Mouse (Mus musculus) lung, embryonic 15.5 days (tissue): Measurements from ENCODE around the gene Cul3. TPM values are rescaled to one million over a fixed set of nuclear protein-coding genes. Genes with fewer than 3 reads are reported as not detected.
"Not testable (repeated sequence)": the region's sequence is repeated elsewhere in the genome, so short reads cannot be mapped to it uniquely, and the experiment has no call there.

ENCODE experiments used
- ATAC-seq: fragments of 200-750 bp; cut with Nextera tagmentation; 2 replicates; pipeline ENCODE4 v1.8.0; 2017; ENCODE audit warnings: moderate number of reproducible peaks, borderline replicate concordance; ENCODE audit not compliant: low FRiP score, low TSS enrichment; ENCODE audit errors: extremely low read depth
- H3K27ac ChIP-seq: fragments of 300-500 bp; sonication (generic); 2 replicates; pipeline ENCODE4 v1.5.1; 2015; ENCODE audit warnings: moderate library complexity, mild to moderate bottlenecking, inconsistent platforms
- H3K27me3 ChIP-seq: fragments of 300-500 bp; sonication (generic); 2 replicates; pipeline ENCODE4 v1.6.1; 2015; ENCODE audit warnings: inconsistent platforms
- H3K36me3 ChIP-seq: fragments of 300-500 bp; sonication (generic); 2 replicates; pipeline ENCODE4 v1.6.1; 2015; ENCODE audit warnings: inconsistent platforms
- H3K4me1 ChIP-seq: fragments of 300-500 bp; sonication (generic); 2 replicates; pipeline ENCODE4 v1.6.1; 2015; ENCODE audit warnings: inconsistent platforms
- H3K4me2 ChIP-seq: fragments of 300-500 bp; sonication (generic); 2 replicates; pipeline ENCODE4 v1.6.1; 2015; ENCODE audit warnings: inconsistent platforms, mild to moderate bottlenecking, moderate library complexity
- H3K4me3 ChIP-seq: fragments of 300-500 bp; sonication (generic); 2 replicates; pipeline ENCODE4 v1.5.1; 2015; ENCODE audit warnings: mild to moderate bottlenecking, inconsistent platforms
- H3K9ac ChIP-seq: fragments of 300-500 bp; sonication (generic); 2 replicates; pipeline ENCODE4 v1.6.1; 2015; ENCODE audit warnings: inconsistent platforms
- H3K9me3 ChIP-seq: fragments of 300-500 bp; sonication (generic); 2 replicates; pipeline ENCODE4 v1.6.1; 2016; ENCODE audit warnings: inconsistent platforms
- WGBS: fragments of 180-500 bp; shearing (Covaris S2); methylation state at CpG from one replicate; pipeline ENCODE4 v1.1.7; 2015; 5-methylcytosine and 5-hydroxymethylcytosine counted together
- polyA plus RNA-seq: library from polyadenylated mRNA; unstranded; fragments of >200 nt; fragmentation: Nextera tagmentation; extraction: Ambion mirVana; gene quantifications from 2 replicates; pipeline ENCODE4 v1.2.1, GENCODE M21; 2015

Cul3 gene
- 30.3 and 30.8 TPM in 2 replicates for polyA plus RNA-seq

- under 1% methylated on average over 58 of the region's 85 CpGs for WGBS
- Histone ChIP-seq H3K9me3 (no peaks in the 10 kb centered on the region), H3K4me1 (peaks cover 16% of the 10 kb centered on the region), H3K4me2 (peak within 1 kb of the TSS; percentile 79), H3K9ac (peak within 1 kb of the TSS; percentile 98), H3K4me3 (peak within 1 kb of the TSS; percentile 98), H3K27ac (peak within 1 kb of the TSS; percentile 96), H3K36me3 (no peaks in the 10 kb centered on the region), H3K27me3 (no peaks in the 10 kb centered on the region)
- peak; percentile 98 for ATAC-seq
Measured at GRCm38 (mm10) chr1:80340436-80341376, at the start of gene Cul3. Gene Cul3, minus strand, starts transcription at chr1:80340480.

GRCm38 (mm10) chr1:80389518-80389917, 49.2 kb upstream of the Cul3 start:
- H3K9ac ChIP-seq, result no peak overlapping the region
- no peak overlapping the region for H3K4me3 ChIP-seq
- no peak overlapping the region for H3K27ac ChIP-seq
- H3K9me3 ChIP-seq, result no peaks in the 10 kb centered on the region
- H3K27me3 ChIP-seq, result no peaks in the 10 kb centered on the region
- H3K4me2 ChIP-seq, result no peak overlapping the region
- WGBS, result 72% methylated on average over 7 of the region's 7 CpGs
- 0 out of 2 replicates have a peak, but pooled peaks cover under 1% of the 10 kb centered on the region for H3K4me1 ChIP-seq
- no peak for ATAC-seq
- H3K36me3 ChIP-seq, result no peaks in the 10 kb centered on the region

DNA sequence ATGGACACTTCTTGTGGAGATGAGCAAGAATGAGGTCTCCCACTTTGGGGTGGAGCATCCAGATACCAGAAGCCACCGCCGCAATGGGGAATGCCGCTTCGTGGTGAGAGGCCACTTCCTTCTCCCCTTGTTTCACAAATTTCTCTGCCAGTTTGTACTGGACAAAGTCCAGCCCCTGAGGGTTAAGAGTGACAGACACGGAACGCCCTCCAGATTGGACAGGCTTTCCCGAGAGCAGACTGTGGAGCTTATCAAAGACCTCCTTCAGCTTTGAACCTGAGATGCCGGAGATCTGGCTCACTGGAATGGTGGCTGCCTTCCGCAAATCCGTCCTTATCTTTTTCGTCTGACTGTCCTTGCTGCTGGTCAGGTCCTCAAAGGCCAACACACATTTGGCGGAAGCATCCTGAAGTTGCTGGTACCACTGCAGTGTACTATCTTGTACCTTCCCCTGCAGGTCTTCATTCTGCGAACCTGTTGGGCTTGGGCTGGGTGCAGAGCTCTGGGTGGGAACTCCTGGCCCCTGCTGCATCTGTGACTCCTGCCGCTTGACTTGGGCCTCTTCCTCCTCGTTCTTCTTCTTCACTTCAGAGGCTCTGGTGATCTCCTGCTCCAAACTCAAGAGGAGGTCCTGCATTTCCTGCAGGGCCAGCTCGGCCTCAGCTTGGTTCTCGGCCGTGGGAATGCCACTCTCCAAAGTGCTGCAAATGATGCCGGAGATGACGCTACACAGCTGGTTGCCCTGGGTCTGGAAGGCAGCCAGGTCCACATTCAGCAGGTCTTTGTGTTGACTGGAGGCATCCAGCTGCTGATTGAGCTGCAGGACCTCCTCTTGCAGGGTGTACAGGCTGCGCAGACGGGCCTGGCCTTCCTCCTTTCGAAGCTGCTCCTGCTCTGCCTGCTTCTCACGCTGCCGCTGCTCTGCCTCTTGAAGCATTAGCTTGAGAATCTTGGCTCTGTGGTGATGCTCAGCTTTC, 43.6 kb upstream of the Cul3 start:
- H3K9me3 ChIP-seq, result no peaks in the 10 kb centered on the region
- ATAC-seq, result peak; percentile 84
- H3K27ac ChIP-seq, result 0 out of 2 replicates have a peak overlapping the region, but pooled peaks have one; percentile 37
- no peaks in the 10 kb centered on the region for H3K27me3 ChIP-seq
- H3K4me1 ChIP-seq, result peaks cover 15% of the 10 kb centered on the region
- 60% methylated on average over 25 of the region's 25 CpGs for WGBS
- no peak overlapping the region for H3K9ac ChIP-seq
- H3K4me3 ChIP-seq, result no peak overlapping the region
- no peaks in the 10 kb centered on the region for H3K36me3 ChIP-seq
- no peak overlapping the region; the same call in 1 of the 2 replicates for H3K4me2 ChIP-seq

DNA sequence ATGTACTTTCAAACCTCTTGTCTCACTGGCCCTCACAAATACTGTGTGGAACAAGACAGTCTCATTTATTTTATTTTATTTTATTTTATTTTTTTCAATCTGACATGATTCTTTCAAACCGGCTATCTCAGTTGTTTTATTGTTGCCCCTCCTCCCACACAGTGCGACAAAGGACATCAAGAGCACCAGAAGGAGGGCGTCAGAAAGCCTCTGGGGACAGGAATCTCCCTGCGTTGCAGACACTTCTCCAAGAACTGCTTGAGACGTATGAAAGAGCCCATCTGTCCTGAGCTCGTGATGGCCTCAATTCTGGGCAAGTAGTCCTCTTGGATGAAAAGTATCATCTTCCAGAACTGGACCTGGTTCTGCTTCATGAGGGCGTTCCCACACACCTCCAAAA, 42.6 kb upstream of the Cul3 start:
- Histone ChIP-seq H3K9me3 (no peaks in the 10 kb centered on the region), H3K9ac (no peak overlapping the region), H3K4me3 (no peak overlapping the region), H3K36me3 (no peaks in the 10 kb centered on the region), H3K27me3 (no peaks in the 10 kb centered on the region), H3K4me1 (peaks cover 15% of the 10 kb centered on the region), H3K4me2 (no peak overlapping the region), H3K27ac (peak overlapping the region; percentile 47)
- 45% methylated on average over 7 of the region's 7 CpGs for WGBS
- peak; percentile 75; the same call in 1 of the 2 replicates for ATAC-seq

- no peak overlapping the region for H3K4me2 ChIP-seq
- no peak overlapping the region for H3K27ac ChIP-seq
- no peaks in the 10 kb centered on the region for H3K9me3 ChIP-seq
- ATAC-seq, result no peak
- H3K9ac ChIP-seq, result no peak overlapping the region
- no peak overlapping the region for H3K4me3 ChIP-seq
- H3K27me3 ChIP-seq, result no peaks in the 10 kb centered on the region
- no peaks in the 10 kb centered on the region for H3K36me3 ChIP-seq
- 28% methylated on average over 4 of the region's 4 CpGs for WGBS
- peaks cover 15% of the 10 kb centered on the region for H3K4me1 ChIP-seq
Measured at GRCm38 (mm10) chr1:80381302-80381701, 41.0 kb upstream of the Cul3 start.

DNA sequence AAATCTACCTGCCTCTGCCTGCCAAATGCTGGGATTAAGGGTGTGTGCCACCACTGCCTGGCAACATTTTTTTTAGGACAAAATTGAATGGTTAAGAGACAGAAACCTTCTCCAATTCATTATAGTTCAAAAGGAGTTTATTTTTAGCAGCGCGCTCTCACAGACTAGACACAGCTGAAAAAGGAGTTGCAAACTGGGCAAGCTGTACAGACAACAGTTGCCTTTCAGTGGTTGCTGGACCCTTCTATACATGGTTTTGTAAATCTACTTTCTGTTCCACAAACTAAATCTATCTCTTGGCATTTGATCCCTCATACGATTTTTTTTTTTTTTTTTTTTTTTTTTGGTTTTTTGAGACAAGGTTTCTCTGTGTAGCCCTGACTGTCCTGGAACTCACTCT, 31.7 kb upstream of the Cul3 start:
- no peak overlapping the region for H3K9ac ChIP-seq
- H3K27me3 ChIP-seq, result no peaks in the 10 kb centered on the region
- no peaks in the 10 kb centered on the region for H3K9me3 ChIP-seq
- H3K4me2 ChIP-seq, result no peak overlapping the region
- no peak for ATAC-seq
- no peaks in the 10 kb centered on the region for H3K4me1 ChIP-seq
- no peaks in the 10 kb centered on the region for H3K36me3 ChIP-seq
- 84% methylated on average over 3 of the region's 3 CpGs for WGBS
- no peak overlapping the region for H3K4me3 ChIP-seq
- no peak overlapping the region for H3K27ac ChIP-seq

- no peak for ATAC-seq
- Histone ChIP-seq H3K9me3 (no peaks in the 10 kb centered on the region), H3K27ac (no peak overlapping the region), H3K27me3 (no peaks in the 10 kb centered on the region), H3K4me1 (no peaks in the 10 kb centered on the region), H3K4me3 (no peak overlapping the region), H3K9ac (no peak overlapping the region), H3K4me2 (no peak overlapping the region), H3K36me3 (no peaks in the 10 kb centered on the region)
- WGBS, result 88% methylated on average over 3 of the region's 3 CpGs
Measured at GRCm38 (mm10) chr1:80371189-80371889, 31.1 kb upstream of the Cul3 start.

DNA sequence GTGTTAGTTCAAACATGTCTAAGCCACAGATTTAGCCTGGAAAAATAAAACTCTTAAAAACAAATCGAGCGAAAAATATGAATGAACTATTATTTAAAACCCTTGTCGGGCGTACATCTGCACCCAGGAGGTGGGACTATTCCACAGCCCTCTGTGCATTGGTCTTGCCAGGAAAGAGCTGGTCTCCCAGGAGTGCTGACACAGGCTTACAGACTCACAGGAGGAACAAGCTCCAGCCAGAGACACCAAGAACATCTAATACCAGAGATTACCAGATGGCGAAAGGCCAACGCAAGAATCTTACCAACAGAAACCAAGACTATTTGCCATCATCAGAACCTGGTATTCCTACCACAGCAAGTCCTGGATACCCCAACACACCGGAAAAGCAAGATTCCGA, 23.2 kb upstream of the Cul3 start:
- Histone ChIP-seq H3K27ac (no peak overlapping the region), H3K4me2 (no peak overlapping the region), H3K4me1 (no peaks in the 10 kb centered on the region), H3K4me3 (no peak overlapping the region), H3K9ac (no peak overlapping the region), H3K27me3 (no peaks in the 10 kb centered on the region), H3K9me3 (no peaks in the 10 kb centered on the region), H3K36me3 (no peaks in the 10 kb centered on the region)
- ATAC-seq, result no peak
- 91% methylated on average over 8 of the region's 8 CpGs for WGBS

GRCm38 (mm10) chr1:80362946-80363345, 22.7 kb upstream of the Cul3 start:
- Histone ChIP-seq H3K9me3 (no peaks in the 10 kb centered on the region), H3K4me2 (no peak overlapping the region), H3K36me3 (no peaks in the 10 kb centered on the region), H3K4me3 (no peak overlapping the region), H3K27ac (no peak overlapping the region), H3K4me1 (no peaks in the 10 kb centered on the region), H3K27me3 (no peaks in the 10 kb centered on the region), H3K9ac (no peak overlapping the region)
- no peak for ATAC-seq
- WGBS, result 81% methylated on average over 2 of the region's 2 CpGs

GRCm38 (mm10) chr1:80362400-80362799, 22.1 kb upstream of the Cul3 start:
- Histone ChIP-seq H3K9me3 (no peaks in the 10 kb centered on the region), H3K27ac (no peak overlapping the region), H3K4me2 (no peak overlapping the region), H3K4me3 (no peak overlapping the region), H3K36me3 (no peaks in the 10 kb centered on the region), H3K27me3 (no peaks in the 10 kb centered on the region), H3K4me1 (no peaks in the 10 kb centered on the region), H3K9ac (no peak overlapping the region)
- WGBS, result 55% methylated on average over 2 of the region's 2 CpGs
- no peak for ATAC-seq

GRCm38 (mm10) chr1:80361771-80362170, 21.5 kb upstream of the Cul3 start:
- WGBS, result 79% methylated on average over 2 of the region's 2 CpGs
- ATAC-seq, H3K4me3 ChIP-seq: not testable (repeated sequence)

More at GRCm38 (mm10) chr1:80361771-80362170, 21.5 kb upstream of the Cul3 start:
- H3K27ac ChIP-seq, H3K36me3 ChIP-seq, H3K27me3 ChIP-seq, H3K4me2 ChIP-seq, H3K4me1 ChIP-seq, H3K9me3 ChIP-seq, H3K9ac ChIP-seq: not testable (repeated sequence)
